Mouse (Mus musculus) limb, embryonic 14.5 days (tissue): ENCODE measurements at regions not wholly inside any gene's neighbourhood (a gene's known extent, or its start where the extent isn't known, plus 50 kb on each side); places are given as distances from the start of the nearest gene placed in this dataset.
"Not testable (repeated sequence)": the region's sequence is repeated elsewhere in the genome, so short reads cannot be mapped to it uniquely, and the experiment has no call there.

Experiments used
- ATAC-seq: fragments of 200-750 bp; cut with Nextera tagmentation; 2 replicates; pipeline ENCODE4 v1.8.0; 2017; ENCODE audit warnings: low read depth, moderate number of reproducible peaks, moderate TSS enrichment; ENCODE audit not compliant: low FRiP score
- DNase-seq: peaks from one replicate; pipeline ENCODE4 v3.0.0-alpha.2; 2015; ENCODE audit warnings: low spot score
- H3K27ac ChIP-seq: fragments of 300-500 bp; sonication (generic); replicated peaks from 2 replicates; pipeline ENCODE4 v1.5.1; 2014; ENCODE audit warnings: low read depth, mild to moderate bottlenecking, low read length, moderate library complexity, mixed read lengths
- H3K27me3 ChIP-seq: fragments of 300-500 bp; sonication (generic); 2 replicates; pipeline ENCODE4 v1.6.1; 2014; ENCODE audit warnings: low read length, mixed read lengths; ENCODE audit not compliant: control insufficient read depth, insufficient read depth
- H3K36me3 ChIP-seq: fragments of 300-500 bp; sonication (generic); 2 replicates; pipeline ENCODE4 v1.6.1; 2014; ENCODE audit warnings: mild to moderate bottlenecking, low read length, moderate library complexity, mixed read lengths; ENCODE audit not compliant: control insufficient read depth, insufficient read depth
- H3K4me1 ChIP-seq: fragments of 300-500 bp; sonication (generic); 2 replicates; pipeline ENCODE4 v1.6.1; 2014; ENCODE audit warnings: antibody characterized with exemption, low read length, mixed read lengths; ENCODE audit not compliant: control insufficient read depth, insufficient read depth
- H3K4me2 ChIP-seq: fragments of 300-500 bp; sonication (generic); replicated peaks from 2 replicates; pipeline ENCODE4 v1.6.1; 2014; ENCODE audit warnings: low read depth, mild to moderate bottlenecking, low read length, moderate library complexity; ENCODE audit not compliant: severe bottlenecking
- H3K4me3 ChIP-seq: fragments of 300-500 bp; sonication (generic); replicated peaks from 2 replicates; pipeline ENCODE4 v1.5.1; 2014; ENCODE audit warnings: low read length
- H3K9ac ChIP-seq: fragments of 300-500 bp; sonication (generic); 2 replicates; pipeline ENCODE4 v1.6.1; 2014; ENCODE audit warnings: mild to moderate bottlenecking, low read depth, low read length, moderate library complexity; ENCODE audit not compliant: severe bottlenecking
- H3K9me3 ChIP-seq: fragments of 300-500 bp; sonication (generic); 2 replicates; pipeline ENCODE4 v1.6.1; 2016; ENCODE audit warnings: low read length; ENCODE audit not compliant: control insufficient read depth
- POLR2A ChIP-seq: fragments of 200-500 bp; IDR thresholded peaks from 2 replicates; pipeline ENCODE4 v1.8.0; 2012; ENCODE audit warnings: inconsistent platforms, mild to moderate bottlenecking, moderate library complexity, borderline replicate concordance; ENCODE audit not compliant: insufficient read depth, insufficient read length; ENCODE audit errors: extremely low read depth
- WGBS: fragments of 180-500 bp; shearing (Covaris S2); extraction: QIAGEN DNeasy Blood & Tissue Kit; methylation state at CpG from one replicate; pipeline ENCODE4 v1.1.7; 2014; 5-methylcytosine and 5-hydroxymethylcytosine counted together

- WGBS = 57% methylated on average over 2 of the region's 2 CpGs
- no peak for TF ChIP-seq POLR2A
- no peaks in the 10 kb centered on the region for H3K9me3 ChIP-seq
- H3K36me3 ChIP-seq = no peaks in the 10 kb centered on the region
- no peaks in the 10 kb centered on the region for H3K27me3 ChIP-seq
- H3K4me3 ChIP-seq = no peak overlapping the region
- DNase-seq (no peak), ATAC-seq (no peak)
- no peak overlapping the region for H3K4me2 ChIP-seq
- no peak overlapping the region for H3K9ac ChIP-seq
- H3K4me1 ChIP-seq = no peaks in the 10 kb centered on the region
- no peak overlapping the region for H3K27ac ChIP-seq
Observed at GRCm38 (mm10) chr1:8097046-8097445, 3289.4 kb downstream of the Gm37988 start.

DNA sequence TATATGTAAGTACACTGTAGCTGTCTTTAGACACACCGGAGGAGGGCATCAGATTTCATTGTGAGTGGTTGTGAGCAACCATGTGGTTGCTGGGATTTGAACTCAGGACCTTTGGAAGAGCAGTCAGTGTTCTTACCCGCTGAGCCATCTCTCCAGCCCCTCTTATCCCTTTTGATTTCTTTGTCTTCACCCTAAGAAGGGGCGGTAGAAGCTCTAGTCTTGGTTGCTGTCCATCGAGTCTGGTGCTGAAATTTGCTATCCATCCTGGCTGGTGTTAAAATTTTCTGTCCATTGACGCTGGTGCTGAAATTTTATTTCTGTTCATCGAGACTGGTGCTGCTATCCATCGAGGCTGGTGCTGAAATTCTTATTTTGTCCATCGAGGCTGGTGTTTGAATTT is 3290.9 kb upstream of the A830018L16Rik start:
- DNase-seq = peak; percentile 94
- not testable (repeated sequence) for H3K4me2 ChIP-seq, H3K4me3 ChIP-seq, H3K9me3 ChIP-seq, H3K4me1 ChIP-seq, H3K9ac ChIP-seq, H3K27ac ChIP-seq, H3K27me3 ChIP-seq, ATAC-seq, H3K36me3 ChIP-seq
- WGBS = 39% methylated on average over 8 of the region's 8 CpGs

GRCm38 (mm10) chr1:8134434-8135433 is 3279.2 kb upstream of the A830018L16Rik start:
- not testable (repeated sequence) for H3K27ac ChIP-seq, H3K9me3 ChIP-seq, H3K4me1 ChIP-seq, H3K36me3 ChIP-seq, H3K9ac ChIP-seq, H3K4me2 ChIP-seq, DNase-seq, H3K4me3 ChIP-seq, H3K27me3 ChIP-seq, ATAC-seq
- WGBS = 73% methylated on average over 3 of the region's 3 CpGs

GRCm38 (mm10) chr1:8142583-8142982 is 3271.3 kb upstream of the A830018L16Rik start:
- Histone ChIP-seq H3K27ac (no peak overlapping the region), H3K4me2 (no peak overlapping the region), H3K27me3 (no peaks in the 10 kb centered on the region), H3K36me3 (no peaks in the 10 kb centered on the region), H3K4me1 (no peaks in the 10 kb centered on the region), H3K9me3 (no peaks in the 10 kb centered on the region), H3K9ac (no peak overlapping the region), H3K4me3 (no peak overlapping the region)
- DNase-seq (no peak), ATAC-seq (no peak)
- no peak for TF ChIP-seq POLR2A
- 71% methylated on average over 4 of the region's 4 CpGs for WGBS

DNA sequence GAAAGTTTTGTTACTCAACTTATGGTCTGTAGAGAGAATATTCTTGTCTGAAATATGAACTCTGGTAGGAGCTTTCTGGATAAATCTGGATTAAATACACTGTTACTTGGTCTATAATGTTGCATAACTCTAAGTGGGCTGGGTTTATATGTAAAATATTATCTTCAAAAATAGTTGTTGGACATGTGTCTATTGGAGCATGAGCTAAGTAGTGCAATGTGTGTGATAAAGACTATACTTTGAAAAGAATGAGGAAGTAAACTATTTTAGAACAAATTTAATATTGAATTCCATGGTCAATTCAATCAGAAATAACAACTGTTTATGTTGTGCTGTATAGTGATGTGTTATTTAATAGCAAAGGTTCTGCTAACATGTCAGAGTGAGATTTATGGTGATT is 3240.7 kb upstream of the A830018L16Rik start:
- ATAC-seq (no peak), DNase-seq (no peak)
- H3K4me2 ChIP-seq = no peak overlapping the region
- H3K27ac ChIP-seq = no peak overlapping the region
- H3K4me3 ChIP-seq = no peak overlapping the region
- H3K27me3 ChIP-seq = no peaks in the 10 kb centered on the region
- no peak overlapping the region for H3K9ac ChIP-seq
- no peak for TF ChIP-seq POLR2A
- H3K4me1 ChIP-seq = no peaks in the 10 kb centered on the region
- no peaks in the 10 kb centered on the region for H3K9me3 ChIP-seq
- H3K36me3 ChIP-seq = no peaks in the 10 kb centered on the region
